Comparison of ENCODE assay signal across 9 mouse cellular contexts in the genomic region with DNA sequence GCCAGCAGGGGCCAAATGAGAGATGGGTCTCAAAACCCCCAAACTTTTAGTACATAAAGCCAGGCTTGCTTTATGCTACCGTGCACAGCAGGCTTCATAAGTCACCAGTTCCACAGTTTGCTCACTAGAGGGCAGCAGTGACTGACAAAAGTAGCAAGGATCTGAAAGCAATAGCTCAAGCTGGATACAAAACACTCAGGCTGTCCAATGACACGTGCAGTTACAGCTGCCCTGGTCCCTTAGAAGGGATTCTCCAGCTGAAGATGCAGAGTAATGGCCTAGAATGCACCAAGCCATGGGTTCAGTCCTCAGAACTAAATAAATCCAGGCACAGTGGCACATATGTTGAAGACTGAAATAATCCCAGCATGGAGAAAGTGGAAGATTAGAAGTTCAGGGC. TPM values are rescaled to one million over a fixed set of nuclear protein-coding genes. Genes with fewer than 3 reads are reported as not detected.
A peak's percentile ranks its signal among the peaks of the same experiment; 100 is the strongest.
DNase-seq lines count a peak whose midpoint lies in the region; ATAC-seq and TF ChIP-seq lines count a peak whose summit lies in the region.
"Had no signal": no experiment of that assay in that cellular context is flagged by ENCODE, and none has a peak within 500 bp of the region (broad histone marks: within the 10 kb centered on the region; RNA-seq: fewer than 3 reads in every experiment).

No protein-coding gene starts in this region.

- no peaks in the 10 kb centered on the region for H3K27me3 ChIP-seq in hindbrain, postnatal 0 days (ENCODE audit: insufficient read depth, low read length)
- no peaks in the 10 kb centered on the region for H3K27me3 ChIP-seq in midbrain, embryonic 13.5 days
- H3K27me3 ChIP-seq in stomach, embryonic 15.5 days (replicated peaks) = no peaks in the 10 kb centered on the region

- intact Hi-C loops in left cerebral cortex, postnatal 10 days (cut with DNase I) = loop anchor here (2.0 kb wide), 2 partner anchors 60 to 120 kb away; no protein-coding TSS in a partner anchor

- ATAC-seq in hindbrain, postnatal 0 days = peak; percentile 44
- ATAC-seq in midbrain, embryonic 13.5 days = peak; percentile 26; the same call in 1 of the 2 replicates
- peak; percentile 3; the same call in 1 of the 2 replicates for ATAC-seq in stomach, embryonic 15.5 days (ENCODE audit: insufficient read depth, low FRiP score, low read depth)

- WGBS in hindbrain, postnatal 0 days = 2% methylated on average over 2 of the region's 2 CpGs
- WGBS in midbrain, embryonic 13.5 days = 0% methylated on average over 2 of the region's 2 CpGs
- 0% methylated on average over 2 of the region's 2 CpGs for WGBS in stomach, embryonic 15.5 days

- peak; percentile 93 for TF ChIP-seq CTCF in hindbrain, postnatal 0 days (IDR thresholded peaks at IDR 0.05; ENCODE audit: low read depth)

- H3K4me3 ChIP-seq in hindbrain, postnatal 0 days (ENCODE audit: low read length) = no peak overlapping the region
- no peak overlapping the region for H3K4me3 ChIP-seq in midbrain, embryonic 13.5 days (replicated peaks)
- no peak overlapping the region for H3K4me3 ChIP-seq in stomach, embryonic 15.5 days (replicated peaks)

- no peak overlapping the region for H3K4me2 ChIP-seq in hindbrain, postnatal 0 days (ENCODE audit: low read depth, low read length)
- no peak overlapping the region for H3K4me2 ChIP-seq in midbrain, embryonic 13.5 days (replicated peaks)
- H3K4me2 ChIP-seq in stomach, embryonic 15.5 days = no peak overlapping the region

- H3K9me3 ChIP-seq in hindbrain, postnatal 0 days (ENCODE audit: low read length) = no peaks in the 10 kb centered on the region
- H3K9me3 ChIP-seq in midbrain, embryonic 13.5 days = no peaks in the 10 kb centered on the region
- no peaks in the 10 kb centered on the region for H3K9me3 ChIP-seq in stomach, embryonic 15.5 days

- no peak overlapping the region for H3K9ac ChIP-seq in hindbrain, postnatal 0 days (replicated peaks; ENCODE audit: low read length)
- H3K9ac ChIP-seq in midbrain, embryonic 13.5 days (replicated peaks) = no peak overlapping the region
- H3K9ac ChIP-seq in stomach, embryonic 15.5 days = no peak overlapping the region

- peaks cover 9% of the 10 kb centered on the region for H3K36me3 ChIP-seq in hindbrain, postnatal 0 days (ENCODE audit: insufficient read depth, low read length)
- peaks cover 10% of the 10 kb centered on the region for H3K36me3 ChIP-seq in midbrain, embryonic 13.5 days
- peaks cover 10% of the 10 kb centered on the region for H3K36me3 ChIP-seq in stomach, embryonic 15.5 days

- H3K4me1 ChIP-seq in hindbrain, postnatal 0 days (ENCODE audit: insufficient read depth, low read length) = no peaks in the 10 kb centered on the region
- H3K4me1 ChIP-seq in midbrain, embryonic 13.5 days (replicated peaks) = peaks cover 26% of the 10 kb centered on the region
- H3K4me1 ChIP-seq in stomach, embryonic 15.5 days = peaks cover 12% of the 10 kb centered on the region

- no peak overlapping the region for H3K27ac ChIP-seq in hindbrain, postnatal 0 days
- H3K27ac ChIP-seq in midbrain, embryonic 13.5 days = no peak overlapping the region
- H3K27ac ChIP-seq in stomach, embryonic 15.5 days = peak overlapping the region; percentile 28; the same call in 1 of the 2 replicates

- DNase-seq in urinary bladder, adult 18-20 months (ENCODE audit: low spot score in 2 of 2) = peak; percentile 25 to 39
- no peak for DNase-seq in urinary bladder, adult 2 months (ENCODE audit: low spot score)
- DNase-seq in cerebellum, adult 9-10 months = peak; percentile 79
- peak; percentile 89 for DNase-seq in forelimb bud, embryonic 11.5 days (ENCODE audit: low read depth, low spot score)
- peak; percentile 94 for DNase-seq in hindbrain, postnatal 0 days (ENCODE audit: low spot score)
- peak; percentile 67 to 75 for DNase-seq in left cerebral cortex, postnatal 10 days (ENCODE audit: extremely low spot score in 1 of 2, low spot score in 2 of 2)

RNA-seq across cellular contexts. Expression of gene Pmf1, which starts 3.0 kb away (rescaled TPM):
- 25.4 and 27.2 TPM in 2 replicates for polyA plus RNA-seq in urinary bladder, adult 2 months (2012; rRNA removed)
- total RNA-seq in hindbrain, postnatal 0 days (2014; rRNA removed) = 39.4 and 60.4 TPM in 2 replicates
- 47.2 and 48.4 TPM in 2 replicates for polyA plus RNA-seq in hindbrain, postnatal 0 days (2015; fragmentation: Nextera tagmentation; extraction: Ambion mirVana)
- 10 to 100 TPM; 10.3 to 11.5 TPM for total RNA-seq in left cerebral cortex, postnatal 10 days (2021)
- 51.7 and 56.8 TPM in 2 replicates for polyA plus RNA-seq in midbrain, embryonic 13.5 days (2015; fragmentation: Nextera tagmentation; extraction: Ambion mirVana)
- 115 and 118 TPM in 2 replicates for polyA plus RNA-seq in stomach, embryonic 15.5 days (2015; fragmentation: Nextera tagmentation; extraction: Ambion mirVana)

RNA-seq across cellular contexts. Expression of gene Slc25a44, which starts 17.8 kb away (rescaled TPM):
- 18.7 and 19.8 TPM in 2 replicates for polyA plus RNA-seq in urinary bladder, adult 2 months (2012; rRNA removed)
- total RNA-seq in hindbrain, postnatal 0 days (2014; rRNA removed) = 68.3 and 68.6 TPM in 2 replicates
- polyA plus RNA-seq in hindbrain, postnatal 0 days (2015; fragmentation: Nextera tagmentation; extraction: Ambion mirVana) = 31.9 and 34.1 TPM in 2 replicates
- 10 to 100 TPM; 60.3 to 62.5 TPM for total RNA-seq in left cerebral cortex, postnatal 10 days (2021)
- 28.7 and 29.7 TPM in 2 replicates for polyA plus RNA-seq in midbrain, embryonic 13.5 days (2015; fragmentation: Nextera tagmentation; extraction: Ambion mirVana)
- 15.7 and 16.0 TPM in 2 replicates for polyA plus RNA-seq in stomach, embryonic 15.5 days (2015; fragmentation: Nextera tagmentation; extraction: Ambion mirVana)

RNA-seq across cellular contexts. Expression of gene Bglap, which starts 22.8 kb away (rescaled TPM):
- polyA plus RNA-seq in urinary bladder, adult 2 months (2012; rRNA removed) = 0.27 and 0.89 TPM in 2 replicates
- total RNA-seq in hindbrain, postnatal 0 days (2014; rRNA removed) = not detected in 2 replicates
- polyA plus RNA-seq in hindbrain, postnatal 0 days (2015; fragmentation: Nextera tagmentation; extraction: Ambion mirVana) = not detected in 2 replicates
- 1 to 10 TPM in 1 of 2 experiments, under 1 TPM in 1; 0.95 to 2.6 TPM for total RNA-seq in left cerebral cortex, postnatal 10 days (2021)
- polyA plus RNA-seq in midbrain, embryonic 13.5 days (2015; fragmentation: Nextera tagmentation; extraction: Ambion mirVana) = not detected in 2 replicates
- 0.58 TPM in 1 of 2 replicates, not detected in the other for polyA plus RNA-seq in stomach, embryonic 15.5 days (2015; fragmentation: Nextera tagmentation; extraction: Ambion mirVana)
- total RNA-seq: gastrocnemius, postnatal 36 days had no signal

RNA-seq across cellular contexts. Expression of gene Bglap2, which starts 28.6 kb away (rescaled TPM):
- polyA plus RNA-seq in urinary bladder, adult 2 months (2012; rRNA removed) = 21.5 and 24.7 TPM in 2 replicates
- total RNA-seq in hindbrain, postnatal 0 days (2014; rRNA removed) = not detected in 2 replicates
- polyA plus RNA-seq in hindbrain, postnatal 0 days (2015; fragmentation: Nextera tagmentation; extraction: Ambion mirVana) = not detected in 2 replicates
- not detected for total RNA-seq in left cerebral cortex, postnatal 10 days (2021)
- not detected in 2 replicates for polyA plus RNA-seq in midbrain, embryonic 13.5 days (2015; fragmentation: Nextera tagmentation; extraction: Ambion mirVana)
- polyA plus RNA-seq in stomach, embryonic 15.5 days (2015; fragmentation: Nextera tagmentation; extraction: Ambion mirVana) = 0.35 and 1.6 TPM in 2 replicates
- total RNA-seq: gastrocnemius, postnatal 36 days had no signal

RNA-seq across cellular contexts. Expression of gene Bglap3, which starts 34.5 kb away (rescaled TPM):
- 1.9 and 2.7 TPM in 2 replicates for polyA plus RNA-seq in urinary bladder, adult 2 months (2012; rRNA removed)
- not detected in 2 replicates for total RNA-seq in hindbrain, postnatal 0 days (2014; rRNA removed)
- polyA plus RNA-seq in hindbrain, postnatal 0 days (2015; fragmentation: Nextera tagmentation; extraction: Ambion mirVana) = 0.15 TPM in 1 of 2 replicates, not detected in the other
- under 1 TPM in 1 of 2 experiments, not detected in 1; 0.66 TPM for total RNA-seq in left cerebral cortex, postnatal 10 days (2021)
- polyA plus RNA-seq in midbrain, embryonic 13.5 days (2015; fragmentation: Nextera tagmentation; extraction: Ambion mirVana) = not detected in 2 replicates
- 1.8 and 4.1 TPM in 2 replicates for polyA plus RNA-seq in stomach, embryonic 15.5 days (2015; fragmentation: Nextera tagmentation; extraction: Ambion mirVana)
- total RNA-seq: gastrocnemius, postnatal 36 days had no signal
